Mouse (Mus musculus): ENCODE results near the gene Dnajc9. TPM values are rescaled to one million over a fixed set of nuclear protein-coding genes. Genes with fewer than 3 reads are reported as not detected.

Dnajc9 gene
- polyA plus RNA-seq, 1 experiment from 2014 or later, result 350 TPM

DNA sequence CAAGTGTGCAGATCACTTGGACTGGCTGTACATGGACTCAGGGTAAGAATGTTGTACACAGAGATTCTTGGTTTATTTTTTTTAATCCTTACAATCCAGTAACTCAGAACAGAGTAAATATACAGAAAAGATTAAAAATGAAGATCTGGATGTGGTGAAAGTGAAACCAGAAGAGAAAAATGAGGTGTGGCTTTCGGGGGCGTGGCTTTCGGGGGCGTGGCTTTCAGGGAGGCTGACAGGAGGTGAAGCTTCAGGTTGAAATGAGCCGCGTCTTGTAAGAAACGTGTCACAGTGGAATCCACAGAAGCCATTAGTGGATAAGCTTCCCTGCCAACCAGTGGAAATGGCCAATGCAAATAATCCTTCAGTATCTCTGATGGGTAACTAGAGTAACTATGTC, 47.8 kb downstream of the Dnajc9 start:
- DNase-seq (ENCODE audit: low spot score), result no peak
- 80% methylated on average over 7 of the region's 7 CpGs for WGBS

DNA sequence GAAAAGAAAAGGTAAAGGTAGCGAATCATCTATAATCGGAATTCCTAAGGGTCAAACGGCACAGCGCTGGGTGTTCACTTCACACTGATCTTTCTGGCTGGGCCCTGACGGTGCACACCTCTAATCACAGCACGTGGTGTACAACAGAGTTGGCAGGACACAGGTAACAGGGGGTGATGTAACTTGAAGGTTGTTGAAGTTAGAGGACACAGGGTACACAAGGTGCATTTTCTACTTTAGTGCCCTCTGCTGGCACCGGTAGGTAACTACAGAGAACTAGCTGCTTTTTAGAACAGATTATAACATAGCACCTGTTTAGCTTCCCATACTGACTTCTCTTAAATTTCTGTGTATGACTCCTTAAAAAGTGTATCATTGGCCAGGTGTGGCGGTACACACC, 48.6 kb downstream of the Dnajc9 start:
- no peak overlapping the region for H3K4me3 ChIP-seq
- no peaks in the 10 kb centered on the region for H3K9me3 ChIP-seq (replicated peaks)
- 85% methylated on average over 8 of the region's 8 CpGs for WGBS
- H3K36me3 ChIP-seq, result peaks cover 94% of the 10 kb centered on the region
- no peak overlapping the region for H3K27ac ChIP-seq (replicated peaks)
- H3K4me1 ChIP-seq, result no peaks in the 10 kb centered on the region
- no peaks in the 10 kb centered on the region for H3K27me3 ChIP-seq (ENCODE audit: low read depth, poor library complexity, severe bottlenecking)
- DNase-seq (ENCODE audit: low spot score), result no peak

More for the DNA sequence above, 47.8 kb downstream of the Dnajc9 start:
- no peaks in the 10 kb centered on the region for H3K9me3 ChIP-seq (replicated peaks)
- no peaks in the 10 kb centered on the region for H3K27me3 ChIP-seq (ENCODE audit: low read depth, poor library complexity, severe bottlenecking)
- H3K36me3 ChIP-seq, result peaks cover 94% of the 10 kb centered on the region
- H3K4me3 ChIP-seq, result no peak overlapping the region
- no peaks in the 10 kb centered on the region for H3K4me1 ChIP-seq
- no peak overlapping the region for H3K27ac ChIP-seq (replicated peaks)

DNA sequence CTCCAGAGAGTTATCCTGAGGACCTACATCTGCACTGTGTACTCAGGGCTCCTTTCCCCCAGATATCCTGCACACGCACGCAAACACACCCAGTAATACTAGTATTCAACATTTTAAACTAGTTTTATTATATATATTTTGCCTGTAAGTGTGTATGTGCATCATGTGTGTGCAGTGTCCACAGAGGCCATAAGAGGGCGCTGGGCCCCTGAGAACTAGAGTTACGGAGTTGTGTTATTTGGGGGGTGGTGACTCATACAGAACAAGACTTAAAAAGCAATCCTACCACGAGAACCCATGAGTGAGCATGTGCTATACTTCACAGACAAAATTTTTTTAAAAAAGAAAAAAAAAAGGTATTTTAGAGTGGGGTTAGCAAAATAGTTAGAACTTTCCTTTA, 49.3 kb downstream of the Dnajc9 start:
- Histone ChIP-seq H3K27me3 (ENCODE audit: low read depth, poor library complexity, severe bottlenecking) (no peaks in the 10 kb centered on the region), H3K4me1 (no peaks in the 10 kb centered on the region), H3K27ac (replicated peaks) (no peak overlapping the region), H3K36me3 (peaks cover 94% of the 10 kb centered on the region), H3K4me3 (no peak overlapping the region), H3K9me3 (replicated peaks) (no peaks in the 10 kb centered on the region)
- WGBS, result 94% methylated on average over 5 of the region's 5 CpGs
- no peak for DNase-seq (ENCODE audit: low spot score)

Other genes with a start within 250 kb of the Dnajc9 start
- 10.2 TPM in 2 replicates for gene Kcnk5, start 207.1 kb downstream of the Dnajc9 start, polyA plus RNA-seq (2016; fragmentation: Nextera tagmentation; extraction: Ambion mirVana)
- not detected in 2 replicates for gene Kcnk16, start 119.7 kb downstream of the Dnajc9 start, polyA plus RNA-seq (2016; fragmentation: Nextera tagmentation; extraction: Ambion mirVana)
- 11.8 and 13.4 TPM in 2 replicates for gene Nudt13, start 94.2 kb downstream of the Dnajc9 start, polyA plus RNA-seq (2016; fragmentation: Nextera tagmentation; extraction: Ambion mirVana)
- 73.8 and 77.1 TPM in 2 replicates for gene Ecd, start 40.8 kb downstream of the Dnajc9 start, polyA plus RNA-seq (2016; fragmentation: Nextera tagmentation; extraction: Ambion mirVana)
- 46.4 and 50.4 TPM in 2 replicates for gene Fam149b, start 40.7 kb downstream of the Dnajc9 start, polyA plus RNA-seq (2016; fragmentation: Nextera tagmentation; extraction: Ambion mirVana)
- 79.9 and 85.5 TPM in 2 replicates for gene Mrps16, start 4.7 kb upstream of the Dnajc9 start, polyA plus RNA-seq (2016; fragmentation: Nextera tagmentation; extraction: Ambion mirVana)
- gene Cfap70, start 63.3 kb upstream of the Dnajc9 start, polyA plus RNA-seq (2016; fragmentation: Nextera tagmentation; extraction: Ambion mirVana), result 0.46 and 0.66 TPM in 2 replicates
- gene Anxa7, start 91.2 kb upstream of the Dnajc9 start, polyA plus RNA-seq (2016; fragmentation: Nextera tagmentation; extraction: Ambion mirVana), result 11.8 and 15.5 TPM in 2 replicates
- gene Mss51, start 108.0 kb upstream of the Dnajc9 start, polyA plus RNA-seq (2016; fragmentation: Nextera tagmentation; extraction: Ambion mirVana), result 1.1 and 1.2 TPM in 2 replicates
- gene Ppp3cb, start 157.7 kb upstream of the Dnajc9 start, polyA plus RNA-seq (2016; fragmentation: Nextera tagmentation; extraction: Ambion mirVana), result 40.9 and 48.8 TPM in 2 replicates

Data from midbrain, embryonic 10.5 days (tissue).